Mouse (Mus musculus) ES-Bruce4 (cell line): ENCODE measurements around the gene Iqck. TPM values are rescaled to one million over a fixed set of nuclear protein-coding genes. Genes with fewer than 3 reads are reported as not detected.

Source experiments
- H3K27ac ChIP-seq: 2 replicates; pipeline ENCODE4 v1.5.1; 2012; ENCODE audit warnings: low read length, inconsistent platforms; ENCODE audit not compliant: insufficient read depth
- H3K27me3 ChIP-seq: 2 replicates; pipeline ENCODE4 v1.6.1; 2012; ENCODE audit warnings: mild to moderate bottlenecking, low read length, inconsistent platforms; ENCODE audit not compliant: control insufficient read depth, poor library complexity, insufficient read depth, severe bottlenecking
- H3K36me3 ChIP-seq: 2 replicates; pipeline ENCODE4 v1.6.1; 2012; ENCODE audit warnings: inconsistent platforms, mild to moderate bottlenecking, low read length, moderate library complexity; ENCODE audit not compliant: control insufficient read depth, poor library complexity, insufficient read depth, severe bottlenecking
- H3K4me1 ChIP-seq: one replicate; pipeline ENCODE4 v1.8.1; 2011; ENCODE audit warnings: low read length; ENCODE audit not compliant: control insufficient read depth, insufficient read depth
- H3K4me3 ChIP-seq: 2 replicates; pipeline ENCODE4 v1.5.1; 2011; ENCODE audit warnings: low read depth, mild to moderate bottlenecking, low read length
- H3K9ac ChIP-seq: 2 replicates; pipeline ENCODE4 v1.6.1; 2012; ENCODE audit warnings: low read depth, mild to moderate bottlenecking, inconsistent platforms; ENCODE audit not compliant: poor library complexity, severe bottlenecking
- H3K9me3 ChIP-seq: replicated peaks from 2 replicates; pipeline ENCODE4 v1.6.1; 2012; ENCODE audit warnings: mild to moderate bottlenecking, low read length, inconsistent platforms; ENCODE audit not compliant: control insufficient read depth, poor library complexity, insufficient read depth, severe bottlenecking
- CTCF ChIP-seq: IDR thresholded peaks from one replicate; pipeline ENCODE4 v1.8.1; 2011; ENCODE audit warnings: low read depth, low read length
- EP300 ChIP-seq: IDR thresholded peaks from 2 replicates; pipeline ENCODE4 v1.6.1; 2011; ENCODE audit warnings: low read depth, low read length; ENCODE audit not compliant: insufficient read depth
- POLR2A ChIP-seq: IDR thresholded peaks from one replicate; pipeline ENCODE4 v1.8.1; 2011; ENCODE audit warnings: low read length; ENCODE audit not compliant: insufficient read depth
- polyA plus RNA-seq: library from polyadenylated mRNA; stranded (reverse); fragments of >200 nt; gene quantifications from 2 replicates; pipeline ENCODE4 v1.2.4, GENCODE M21; 2011; ENCODE audit warnings: low read depth; ENCODE audit not compliant: missing spikeins, insufficient read depth, insufficient read length

The Iqck gene
- polyA plus RNA-seq, 1 experiment = 0.73 TPM

DNA sequence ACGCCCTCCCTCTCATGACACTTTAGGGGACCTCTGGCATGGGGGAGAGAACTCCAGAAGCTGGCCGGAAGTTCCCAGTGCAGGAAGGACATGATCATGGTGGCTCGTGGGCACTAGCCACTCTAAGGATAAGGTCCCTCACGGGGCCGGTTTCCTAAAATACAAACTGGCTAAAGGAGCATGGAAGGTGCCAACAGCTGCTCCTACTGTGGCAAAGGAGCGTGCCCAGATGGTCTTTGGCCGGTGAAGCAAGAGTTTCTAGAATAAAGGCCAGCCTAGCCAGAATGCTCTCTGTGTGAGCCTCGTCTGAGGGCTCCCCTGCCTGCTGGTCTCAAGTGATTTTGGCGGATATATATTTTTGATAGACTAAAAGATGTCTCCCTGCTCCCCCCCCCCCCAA, 124.2 kb downstream of the Iqck start:
- Histone ChIP-seq H3K36me3 (no peaks in the 10 kb centered on the region), H3K4me1 (no peaks in the 10 kb centered on the region), H3K4me3 (no peak overlapping the region), H3K9me3 (no peaks in the 10 kb centered on the region), H3K9ac (no peak overlapping the region), H3K27me3 (no peaks in the 10 kb centered on the region), H3K27ac (no peak overlapping the region)
- TF ChIP-seq EP300 (no peak), POLR2A (no peak)

GRCm38 (mm10) chr7:118981346-118981745, 125.8 kb downstream of the Iqck start:
- Histone ChIP-seq H3K9me3 (no peaks in the 10 kb centered on the region), H3K27ac (no peak overlapping the region), H3K36me3 (no peaks in the 10 kb centered on the region), H3K4me1 (no peaks in the 10 kb centered on the region), H3K27me3 (no peaks in the 10 kb centered on the region), H3K4me3 (no peak overlapping the region), H3K9ac (no peak overlapping the region)
- TF ChIP-seq CTCF = no peak

- Histone ChIP-seq H3K27ac (no peak overlapping the region), H3K36me3 (no peaks in the 10 kb centered on the region), H3K9me3 (no peaks in the 10 kb centered on the region), H3K4me3 (no peak overlapping the region), H3K9ac (no peak overlapping the region), H3K4me1 (no peaks in the 10 kb centered on the region), H3K27me3 (no peaks in the 10 kb centered on the region)
- TF ChIP-seq CTCF = no peak
Observed at GRCm38 (mm10) chr7:118981831-118982230, 126.3 kb downstream of the Iqck start.

DNA sequence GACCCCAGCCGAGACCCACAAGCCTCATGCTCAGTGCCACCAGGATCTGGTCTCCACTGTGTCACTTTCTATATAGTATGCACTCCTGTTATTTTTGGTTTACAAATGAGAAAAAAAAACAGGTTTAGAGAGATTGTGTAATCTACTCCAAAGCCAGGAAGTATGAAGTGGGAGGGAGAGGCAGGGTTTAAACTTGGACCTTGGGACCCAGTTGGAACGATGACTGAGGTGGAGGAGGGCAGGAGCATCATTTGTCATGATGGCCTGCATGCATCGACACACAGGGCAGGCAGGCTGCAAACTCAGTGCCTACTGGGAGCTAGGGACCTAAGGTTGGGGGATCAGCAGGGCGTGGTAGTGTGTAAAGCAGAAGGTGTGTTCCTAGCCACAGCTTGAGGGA, 127.0 kb downstream of the Iqck start:
- H3K27me3 ChIP-seq = no peaks in the 10 kb centered on the region
- TF ChIP-seq POLR2A (no peak), EP300 (no peak), CTCF (no peak)
- H3K4me1 ChIP-seq = no peaks in the 10 kb centered on the region
- H3K36me3 ChIP-seq = no peaks in the 10 kb centered on the region
- no peak overlapping the region for H3K27ac ChIP-seq
- no peak overlapping the region for H3K4me3 ChIP-seq
- H3K9me3 ChIP-seq = no peaks in the 10 kb centered on the region
- H3K9ac ChIP-seq = no peak overlapping the region

- Histone ChIP-seq H3K36me3 (no peaks in the 10 kb centered on the region), H3K27ac (no peak overlapping the region), H3K4me3 (no peak overlapping the region), H3K9ac (no peak overlapping the region), H3K4me1 (no peaks in the 10 kb centered on the region), H3K27me3 (no peaks in the 10 kb centered on the region), H3K9me3 (no peaks in the 10 kb centered on the region)
- TF ChIP-seq CTCF (no peak), POLR2A (no peak), EP300 (no peak)
Observed at GRCm38 (mm10) chr7:118983961-118984360, 128.4 kb downstream of the Iqck start.

DNA sequence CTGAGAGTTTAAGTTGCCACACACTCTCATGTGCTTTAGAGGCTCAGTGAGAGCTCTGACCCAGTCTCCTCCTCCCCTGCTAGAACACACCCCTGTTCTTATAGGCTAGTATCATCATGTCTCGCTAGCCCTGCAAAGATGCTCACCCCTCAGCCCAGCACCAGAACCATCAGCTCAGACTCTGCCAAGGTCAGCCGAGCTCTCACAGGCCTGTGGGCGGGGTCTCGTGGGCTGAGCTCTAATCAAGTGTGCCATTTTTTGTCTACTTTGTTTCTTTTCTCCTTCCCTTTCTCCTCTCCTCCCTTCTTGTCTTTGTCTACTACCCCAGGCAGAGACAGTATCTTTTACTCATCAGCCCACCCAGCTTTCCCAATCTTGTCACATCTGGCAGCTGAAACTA, 130.2 kb downstream of the Iqck start:
- Histone ChIP-seq H3K9ac (no peak overlapping the region), H3K4me1 (peaks cover 3% of the 10 kb centered on the region), H3K9me3 (no peaks in the 10 kb centered on the region), H3K36me3 (no peaks in the 10 kb centered on the region), H3K27ac (no peak overlapping the region), H3K27me3 (no peaks in the 10 kb centered on the region), H3K4me3 (no peak overlapping the region)
- TF ChIP-seq EP300 (no peak), CTCF (no peak), POLR2A (no peak)

DNA sequence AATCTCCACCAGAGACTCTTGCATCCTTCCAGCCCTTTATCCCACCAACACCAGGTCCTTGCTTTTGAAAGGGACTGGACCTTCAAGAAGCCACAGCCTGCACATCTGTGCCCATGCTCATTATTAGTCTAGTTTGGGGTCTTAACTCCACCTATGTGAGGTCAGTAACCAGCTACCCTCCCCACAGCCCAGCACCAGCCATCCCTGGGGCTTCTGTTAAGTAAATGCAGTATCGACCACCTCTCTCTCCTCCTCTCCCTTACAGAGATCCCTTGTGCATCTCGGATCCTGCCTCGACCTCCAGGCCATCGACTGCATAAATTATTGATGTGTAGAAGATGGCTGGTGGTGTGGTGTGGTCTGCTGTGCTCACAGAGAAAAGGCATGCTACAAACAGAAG, 130.8 kb downstream of the Iqck start:
- Histone ChIP-seq H3K36me3 (no peaks in the 10 kb centered on the region), H3K9me3 (no peaks in the 10 kb centered on the region), H3K27me3 (no peaks in the 10 kb centered on the region), H3K4me3 (no peak overlapping the region), H3K9ac (no peak overlapping the region), H3K4me1 (peaks cover 6% of the 10 kb centered on the region), H3K27ac (no peak overlapping the region)
- TF ChIP-seq POLR2A (no peak), CTCF (no peak), EP300 (no peak)
